Mouse (Mus musculus): ENCODE measurements around the gene Rpl21.

DNA sequence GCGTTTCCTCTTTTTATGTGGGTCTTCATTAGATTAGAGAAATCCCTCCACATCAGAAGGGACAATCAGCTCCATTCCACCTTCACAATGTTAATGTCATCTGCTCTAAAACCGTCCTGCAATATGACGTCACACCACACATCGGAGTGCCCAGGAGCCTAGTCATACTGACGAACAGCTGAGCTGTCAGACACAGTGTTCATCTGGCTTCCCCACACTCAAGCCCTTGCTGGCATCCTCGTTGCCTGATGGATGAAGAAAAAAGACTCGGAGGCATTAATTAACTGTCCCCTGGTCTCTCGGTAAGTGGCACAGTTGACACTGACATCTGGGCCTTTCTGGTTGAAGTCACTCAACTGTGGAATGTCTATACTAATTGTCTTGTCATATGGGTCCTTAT is 26.6 kb downstream of the Rpl21 start:
- TF ChIP-seq CTCF (IDR thresholded peaks at IDR 0.05; ENCODE audit: extremely low read depth, insufficient read depth, low read length), result no peak
- TF ChIP-seq POLR2A (IDR thresholded peaks at IDR 0.05; ENCODE audit: extremely low read depth, insufficient read depth, low read length), result no peak

All from cortical plate, adult 2 months (tissue).